Mouse (Mus musculus) CH12.LX (cell line): ENCODE measurements around the gene Nek2. TPM values are rescaled to one million over a fixed set of nuclear protein-coding genes. Genes with fewer than 3 reads are reported as not detected.

ENCODE experiments used
- DNase-seq: peaks from one replicate; pipeline ENCODE4 v3.0.0-alpha.2; 2013; ENCODE audit errors: extremely low read depth
- H3K27ac ChIP-seq: 2 replicates; pipeline ENCODE4 v1.5.1; 2012; ENCODE audit warnings: low read depth, mild to moderate bottlenecking, control low read depth, moderate library complexity; ENCODE audit not compliant: insufficient read depth
- H3K27me3 ChIP-seq: replicated peaks from 2 replicates; pipeline ENCODE3; 2012; ENCODE audit warnings: inconsistent platforms
- H3K36me3 ChIP-seq, 2 experiments: replicated peaks in 1 of 2; 2 replicates each; pipeline versions ENCODE3 to v1.6.1; 2012; ENCODE audit warnings: inconsistent platforms in 1 of 2, low read length in 1 of 2, mild to moderate bottlenecking in 1 of 2, mixed read lengths in 1 of 2, moderate library complexity in 1 of 2; ENCODE audit not compliant: control insufficient read depth in 1 of 2, insufficient read depth in 1 of 2
- H3K4me1 ChIP-seq, 2 experiments: 2 replicates each; pipeline ENCODE4 v1.6.1; 2012; ENCODE audit warnings: inconsistent platforms in 1 of 2, moderate library complexity in 1 of 2; ENCODE audit not compliant: insufficient read depth in 2 of 2, control insufficient read depth in 1 of 2
- H3K4me2 ChIP-seq: 2 replicates; pipeline ENCODE4 v1.6.1; 2012; ENCODE audit warnings: low read depth, mild to moderate bottlenecking, control low read depth; ENCODE audit not compliant: poor library complexity, insufficient read depth, severe bottlenecking
- H3K4me3 ChIP-seq, 3 experiments: fragments of 150-350 bp in 1 of 3; sonication (generic) in 1 of 3; replicated peaks in 1 of 3; 2 replicates each; pipeline versions ENCODE3 to v1.5.1; 2011 to 2012; ENCODE audit warnings: low read depth in 2 of 3, low read length in 2 of 3, mild to moderate bottlenecking in 2 of 3, moderate library complexity in 2 of 3, control low read depth in 1 of 3, improper control_type of control experiment in 1 of 3, inconsistent platforms in 1 of 3, mixed read lengths in 1 of 3; ENCODE audit not compliant: poor library complexity in 1 of 3
- H3K79me2 ChIP-seq: replicated peaks from 2 replicates; pipeline ENCODE4 v1.6.1; 2012; ENCODE audit warnings: mild to moderate bottlenecking, moderate library complexity; ENCODE audit not compliant: control insufficient read depth, poor library complexity, insufficient read depth, severe bottlenecking; ENCODE audit errors: extremely low read depth
- H3K9ac ChIP-seq: 2 replicates; pipeline ENCODE4 v1.6.1; 2012; ENCODE audit warnings: low read depth, mild to moderate bottlenecking, control low read depth, moderate library complexity; ENCODE audit not compliant: insufficient read depth
- H3K9me3 ChIP-seq: replicated peaks from 2 replicates; pipeline ENCODE3; 2012; ENCODE audit warnings: low read length, inconsistent platforms, mixed read lengths
- BHLHE40 ChIP-seq: IDR thresholded peaks from 2 replicates; pipeline ENCODE4 v1.6.1; 2011; ENCODE audit warnings: mild to moderate bottlenecking, low read depth, low read length, improper control_type of control experiment
- CHD1 ChIP-seq: IDR thresholded peaks from 2 replicates; pipeline ENCODE4 v1.6.1; 2012; ENCODE audit warnings: low read depth, low read length, improper control_type of control experiment, inconsistent platforms
- CHD2 ChIP-seq: IDR thresholded peaks from 2 replicates; pipeline ENCODE4 v1.6.1; 2011; ENCODE audit warnings: low read length, improper control_type of control experiment
- EP300 ChIP-seq: IDR thresholded peaks from 2 replicates; pipeline ENCODE4 v1.6.1; 2011; ENCODE audit warnings: low read length, improper control_type of control experiment
- ETS1 ChIP-seq: conservative IDR thresholded peaks from 2 replicates; pipeline ENCODE4 v1.6.1; 2012; ENCODE audit warnings: low read depth, mild to moderate bottlenecking, inconsistent platforms, low read length, improper control_type of control experiment, moderate library complexity
- HCFC1 ChIP-seq: IDR thresholded peaks from 2 replicates; pipeline ENCODE4 v1.6.1; 2012; ENCODE audit warnings: low read depth, mild to moderate bottlenecking, inconsistent platforms, low read length, improper control_type of control experiment
- IRF4 ChIP-seq: IDR thresholded peaks from 2 replicates; pipeline ENCODE4 v1.6.1; 2014; ENCODE audit warnings: low read depth, mild to moderate bottlenecking, inconsistent platforms, low read length, improper control_type of control experiment
- JUND ChIP-seq: conservative IDR thresholded peaks from 2 replicates; pipeline ENCODE4 v1.6.1; 2011; ENCODE audit warnings: low read depth, low read length, improper control_type of control experiment
- KAT2A ChIP-seq: IDR thresholded peaks from 2 replicates; pipeline ENCODE4 v1.6.1; 2012; ENCODE audit warnings: low read length, improper control_type of control experiment, inconsistent platforms; ENCODE audit not compliant: insufficient replicate concordance
- MAFK ChIP-seq: IDR thresholded peaks from 2 replicates; pipeline ENCODE4 v1.6.1; 2011; ENCODE audit warnings: low read length, improper control_type of control experiment; ENCODE audit not compliant: insufficient replicate concordance
- MAZ ChIP-seq: IDR thresholded peaks from 2 replicates; pipeline ENCODE4 v1.6.1; 2012; ENCODE audit warnings: low read depth, mild to moderate bottlenecking, inconsistent platforms, low read length, improper control_type of control experiment, moderate library complexity
- MEF2A ChIP-seq: IDR thresholded peaks from 2 replicates; pipeline ENCODE4 v1.6.1; 2014; ENCODE audit warnings: low read depth, mild to moderate bottlenecking, inconsistent platforms, low read length, improper control_type of control experiment, borderline replicate concordance
- MXI1 ChIP-seq: IDR thresholded peaks from 2 replicates; pipeline ENCODE4 v1.6.1; 2011; ENCODE audit warnings: mild to moderate bottlenecking, low read depth, low read length, improper control_type of control experiment
- MYC ChIP-seq: IDR thresholded peaks from 2 replicates; pipeline ENCODE4 v1.6.1; 2011; ENCODE audit warnings: low read depth, mild to moderate bottlenecking, improper control_type of control experiment, low read length
- PAX5 ChIP-seq: IDR thresholded peaks from 2 replicates; pipeline ENCODE4 v1.6.1; 2012; ENCODE audit warnings: low read length, inconsistent platforms, mixed read lengths
- RCOR1 ChIP-seq: conservative IDR thresholded peaks from 2 replicates; pipeline ENCODE4 v1.6.1; 2012; ENCODE audit warnings: low read depth, mild to moderate bottlenecking, inconsistent platforms, low read length, improper control_type of control experiment
- SIN3A ChIP-seq: IDR thresholded peaks from 2 replicates; pipeline ENCODE4 v1.6.1; 2012; ENCODE audit warnings: low read length, improper control_type of control experiment, inconsistent platforms
- TBP ChIP-seq: conservative IDR thresholded peaks from 2 replicates; pipeline ENCODE4 v1.6.1; 2011; ENCODE audit warnings: low read depth, low read length, improper control_type of control experiment
- UBTF ChIP-seq: IDR thresholded peaks from 2 replicates; pipeline ENCODE4 v1.6.1; 2012; ENCODE audit warnings: low read depth, mild to moderate bottlenecking, inconsistent platforms, low read length, improper control_type of control experiment, moderate library complexity
- USF2 ChIP-seq: conservative IDR thresholded peaks from 2 replicates; pipeline ENCODE4 v1.6.1; 2011; ENCODE audit warnings: low read depth, low read length, improper control_type of control experiment
- ZC3H11A ChIP-seq: IDR thresholded peaks from 2 replicates; pipeline ENCODE4 v1.6.1; 2012; ENCODE audit warnings: low read depth, mild to moderate bottlenecking, inconsistent platforms, low read length, improper control_type of control experiment
- ZKSCAN1 ChIP-seq: IDR thresholded peaks from 2 replicates; pipeline ENCODE4 v1.6.1; 2012; ENCODE audit warnings: low read depth, inconsistent platforms, low read length, improper control_type of control experiment, borderline replicate concordance
- ZNF384 ChIP-seq: IDR thresholded peaks from 2 replicates; pipeline ENCODE4 v1.6.1; 2012; ENCODE audit warnings: low read depth, low read length, improper control_type of control experiment, inconsistent platforms
- dilution Hi-C: fragments of 300-500 bp; cut with MboI; formaldehyde crosslinking; loops from 2 replicates; pipeline ENCODE4 v1.14.3; 2020; ENCODE audit warnings: low sequenced_read_pairs; ENCODE audit not compliant: extremely low pct_unique_long_range_greater_than_20kb, extremely low pct_ligation_motif_present
- in situ Hi-C: fragments of 300-500 bp; cut with MboI; formaldehyde crosslinking; loops from 3 replicates; pipeline ENCODE4 v1.14.3; 2019; ENCODE audit warnings: low sequenced_read_pairs, low pct_ligation_motif_present, low pct_unique_long_range_greater_than_20kb, mixed read lengths
- polyA plus RNA-seq: library from polyadenylated mRNA; unstranded; fragments of >175 nt; gene quantifications from 2 replicates; pipeline ENCODE4 v1.2.1, GENCODE M21; 2012; ENCODE audit warnings: low read depth; ENCODE audit not compliant: insufficient read length
- total RNA-seq, 2 experiments: library from RNA; depleted of rRNA; stranded (reverse); fragments of 300-350 nt in 1 of 2; fragments of >200 nt in 1 of 2; gene quantifications; 2 replicates each; pipeline ENCODE4 v1.2.3; 2012 to 2014

Nek2 gene
- total and polyA plus RNA-seq, 3 experiments = 41.3 to 68.8 (median 51.2) TPM

GRCm38 (mm10) chr1:191808688-191809223 is 12.5 kb upstream of the Nek2 start:
- DNase-seq = no peak
- Histone ChIP-seq H3K79me2 (no peaks in the 10 kb centered on the region), H3K4me2 (no peak overlapping the region), H3K36me3 (no peaks in the 10 kb centered on the region), H3K27me3 (no peaks in the 10 kb centered on the region), H3K9ac (no peak overlapping the region), H3K4me1 (peaks cover 5 to 55% of the 10 kb centered on the region in 2 experiments; a peak in 3 of 4 replicates), H3K9me3 (peaks cover 20% of the 10 kb centered on the region), H3K4me3 (no peak overlapping the region), H3K27ac (no peak overlapping the region)
- in situ Hi-C loops = loop anchor here (25.0 kb wide), 2 partner anchors 471 to 696 kb away; partner anchors contain the start of gene Tmem206
- TF ChIP-seq UBTF = no peak
- TF ChIP-seq USF2 = no peak
- no peak for TF ChIP-seq PAX5
- TF ChIP-seq ZNF384 = no peak
- no peak for TF ChIP-seq MAZ
- TF ChIP-seq HCFC1 = no peak
- no peak for TF ChIP-seq CHD2
- no peak for TF ChIP-seq IRF4
- no peak for TF ChIP-seq MYC
- no peak for TF ChIP-seq EP300
- no peak for TF ChIP-seq MXI1
- TF ChIP-seq BHLHE40 = no peak
- TF ChIP-seq MEF2A = no peak
- no peak for TF ChIP-seq ZC3H11A
- no peak for TF ChIP-seq TBP
- no peak for TF ChIP-seq ZKSCAN1
- no peak for TF ChIP-seq MAFK
- dilution Hi-C loops = no loop called here

DNA sequence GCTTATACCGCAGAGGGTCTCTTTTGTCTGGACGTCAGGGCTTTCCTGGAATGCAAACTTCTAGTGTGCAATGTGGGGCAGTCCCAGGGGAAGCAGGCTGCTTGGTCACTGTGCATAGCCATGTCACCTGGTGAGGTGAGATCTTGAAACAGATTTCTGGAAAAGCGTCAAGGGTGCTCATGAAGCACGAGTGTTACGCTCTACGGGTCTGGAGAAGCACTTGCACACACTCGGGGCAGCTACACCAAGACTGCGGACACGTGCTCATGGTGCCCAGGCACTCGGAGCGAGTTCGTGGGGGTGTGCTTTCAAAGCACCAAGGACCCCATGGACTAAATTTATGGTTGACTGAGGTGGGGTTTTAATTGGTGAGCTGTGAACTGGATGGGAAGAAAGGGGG is 9.5 kb upstream of the Nek2 start:
- peaks cover 13 to 63% of the 10 kb centered on the region in 2 experiments for H3K4me1 ChIP-seq
- H3K27me3 ChIP-seq = no peaks in the 10 kb centered on the region
- no peak overlapping the region for H3K4me2 ChIP-seq
- peaks cover 17% of the 10 kb centered on the region for H3K9me3 ChIP-seq
- H3K36me3 ChIP-seq = no peaks in the 10 kb centered on the region
- no peak overlapping the region for H3K27ac ChIP-seq
- in situ Hi-C loops (loop anchor here (5.0 to 25.0 kb wide), 4 partner anchors 89 to 699 kb away; partner anchors contain the start of genes Dtl, Ints7 and Tmem206), dilution Hi-C loops (no loop called here)
- H3K79me2 ChIP-seq = no peaks in the 10 kb centered on the region
- DNase-seq = no peak
- no peak for TF ChIP-seq MAZ
- no peak for TF ChIP-seq JUND
- TF ChIP-seq SIN3A = no peak
- TF ChIP-seq MEF2A = no peak
- TF ChIP-seq IRF4 = no peak
- TF ChIP-seq RCOR1 = no peak
- no peak for TF ChIP-seq MXI1
- TF ChIP-seq EP300 = no peak
- no peak for TF ChIP-seq PAX5
- no peak for TF ChIP-seq ETS1
- TF ChIP-seq KAT2A = no peak
- no peak for TF ChIP-seq TBP
- no peak for TF ChIP-seq CHD1
- no peak for TF ChIP-seq CHD2
- TF ChIP-seq MAFK = no peak
- no peak overlapping the region for H3K4me3 ChIP-seq
- H3K9ac ChIP-seq = no peak overlapping the region
